Comparison of ENCODE assay signal across 9 mouse cellular contexts in the genomic region with DNA sequence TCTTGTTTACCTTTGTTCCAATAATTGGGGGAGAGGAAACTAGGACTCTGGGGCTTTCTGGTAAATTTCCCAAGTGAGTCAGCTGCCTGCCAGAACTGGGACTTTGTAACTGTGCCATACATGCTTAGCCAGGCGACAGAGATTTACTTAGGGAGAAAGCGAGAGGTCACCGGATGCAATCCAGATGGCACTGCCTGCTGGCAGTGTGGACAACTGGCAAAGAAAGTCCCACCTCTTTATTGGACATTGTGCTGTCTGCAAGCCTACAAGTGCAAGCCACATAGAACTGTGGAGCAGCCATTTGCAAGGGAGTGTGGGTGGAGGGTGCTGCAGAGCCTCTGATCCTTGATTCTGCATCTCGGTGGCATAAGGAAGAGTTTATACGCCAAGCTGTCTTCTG.
DNase-seq lines count a peak whose midpoint lies in the region; ATAC-seq lines count a peak whose summit lies in the region.
"Had no signal": no experiment of that assay in that cellular context is flagged by ENCODE, and none has a peak within 500 bp of the region (broad histone marks: within the 10 kb centered on the region; RNA-seq: fewer than 3 reads in every experiment).

No protein-coding gene starts in this region.

- H3K36me3 ChIP-seq in forebrain, embryonic 10.5 days (replicated peaks) = no peaks in the 10 kb centered on the region
- H3K36me3 ChIP-seq in forebrain, embryonic 12.5 days (replicated peaks) = no peaks in the 10 kb centered on the region
- H3K36me3 ChIP-seq in embryonic facial prominence, embryonic 10.5 days (replicated peaks) = no peaks in the 10 kb centered on the region
- no peaks in the 10 kb centered on the region for H3K36me3 ChIP-seq in hindbrain, embryonic 14.5 days (replicated peaks; ENCODE audit: control insufficient read depth, insufficient read depth)

- no peak for ATAC-seq in forebrain, embryonic 12.5 days (ENCODE audit: low FRiP score)
- no peak for ATAC-seq in hindbrain, embryonic 14.5 days (ENCODE audit: low FRiP score)

- no peak overlapping the region for H3K4me2 ChIP-seq in forebrain, embryonic 12.5 days
- no peak overlapping the region for H3K4me2 ChIP-seq in hindbrain, embryonic 14.5 days (replicated peaks)

- H3K27me3 ChIP-seq in forebrain, embryonic 10.5 days (ENCODE audit: poor library complexity, severe bottlenecking) = no peaks in the 10 kb centered on the region
- peaks cover 5% of the 10 kb centered on the region; the same call in 1 of the 2 replicates for H3K27me3 ChIP-seq in forebrain, embryonic 12.5 days
- H3K27me3 ChIP-seq in embryonic facial prominence, embryonic 10.5 days (replicated peaks; ENCODE audit: low read depth, poor library complexity, severe bottlenecking) = no peaks in the 10 kb centered on the region
- no peaks in the 10 kb centered on the region for H3K27me3 ChIP-seq in hindbrain, embryonic 14.5 days (ENCODE audit: control insufficient read depth, insufficient read depth, low read length)

- peak overlapping the region; percentile 20; the same call in 1 of the 2 replicates for H3K27ac ChIP-seq in forebrain, embryonic 10.5 days
- no peak overlapping the region for H3K27ac ChIP-seq in forebrain, embryonic 12.5 days
- no peak overlapping the region for H3K27ac ChIP-seq in embryonic facial prominence, embryonic 10.5 days (replicated peaks)
- H3K27ac ChIP-seq in hindbrain, embryonic 14.5 days = no peak overlapping the region

- WGBS in forebrain, embryonic 10.5 days = 88% methylated on average over 5 of the region's 5 CpGs
- WGBS in forebrain, embryonic 12.5 days = 85% methylated on average over 5 of the region's 5 CpGs
- WGBS in embryonic facial prominence, embryonic 10.5 days = 84% methylated on average over 5 of the region's 5 CpGs
- 76% methylated on average over 5 of the region's 5 CpGs for WGBS in hindbrain, embryonic 14.5 days

- intact Hi-C loops in left cerebral cortex, postnatal 4 days (cut with DNase I) = no loop called here

- no peak overlapping the region for H3K9ac ChIP-seq in forebrain, embryonic 12.5 days
- no peak overlapping the region for H3K9ac ChIP-seq in hindbrain, embryonic 14.5 days

- H3K9me3 ChIP-seq in forebrain, embryonic 10.5 days = no peaks in the 10 kb centered on the region
- H3K9me3 ChIP-seq in forebrain, embryonic 12.5 days = no peaks in the 10 kb centered on the region
- no peaks in the 10 kb centered on the region for H3K9me3 ChIP-seq in embryonic facial prominence, embryonic 10.5 days
- H3K9me3 ChIP-seq in hindbrain, embryonic 14.5 days (ENCODE audit: control insufficient read depth, low read length) = no peaks in the 10 kb centered on the region

- peaks cover 14% of the 10 kb centered on the region for H3K4me1 ChIP-seq in forebrain, embryonic 10.5 days
- peaks cover 9% of the 10 kb centered on the region; the same call in 1 of the 2 replicates for H3K4me1 ChIP-seq in forebrain, embryonic 12.5 days
- peaks cover 15% of the 10 kb centered on the region for H3K4me1 ChIP-seq in embryonic facial prominence, embryonic 10.5 days
- no peaks in the 10 kb centered on the region for H3K4me1 ChIP-seq in hindbrain, embryonic 14.5 days (replicated peaks; ENCODE audit: control insufficient read depth, insufficient read depth, low read length)

- no peak overlapping the region for H3K4me3 ChIP-seq in forebrain, embryonic 10.5 days
- H3K4me3 ChIP-seq in forebrain, embryonic 12.5 days (replicated peaks) = no peak overlapping the region
- H3K4me3 ChIP-seq in embryonic facial prominence, embryonic 10.5 days = no peak overlapping the region
- H3K4me3 ChIP-seq in hindbrain, embryonic 14.5 days (replicated peaks; ENCODE audit: low read length) = no peak overlapping the region

- no peak for DNase-seq in forebrain, embryonic 10.5 days (ENCODE audit: extremely low spot score, low spot score)
- DNase-seq in adrenal gland, postnatal 14 days = peak; percentile 62
- peak; percentile 47 to 59 for DNase-seq in frontal cortex, postnatal 36 days (ENCODE audit: low spot score in 2 of 2)
- peak; percentile 62 for DNase-seq in left cerebral cortex, postnatal 4 days
- no peak for DNase-seq in thymus, postnatal 10 days (ENCODE audit: low spot score in 2 of 2)
- DNase-seq in embryonic facial prominence, embryonic 10.5 days (ENCODE audit: low spot score) = no peak
- DNase-seq in hindbrain, embryonic 14.5 days (ENCODE audit: low spot score) = no peak
- DNase-seq: gastrocnemius, postnatal 14 days had no signal

Comparison
In these comparisons a context has a peak if more than half of its experiments do, and no peak if none do; other contexts are left out.
1. DNase-seq: peak in adrenal gland, postnatal 14 days (single experiment), frontal cortex, postnatal 36 days (2 of 2) and left cerebral cortex, postnatal 4 days (single experiment); none in forebrain, embryonic 10.5 days (single experiment), thymus, postnatal 10 days (0 of 2), embryonic facial prominence, embryonic 10.5 days (single experiment) and hindbrain, embryonic 14.5 days (single experiment).